In genomic region chr17:74195943-74196342, GRCm38 (mm10) we compare ENCODE assay signal across 11 mouse cellular contexts.
DNase-seq lines count a peak whose midpoint lies in the region; ATAC-seq and TF ChIP-seq lines count a peak whose summit lies in the region.
"Had no signal": no experiment of that assay in that cellular context is flagged by ENCODE, and none has a peak within 500 bp of the region (broad histone marks: within the 10 kb centered on the region; RNA-seq: fewer than 3 reads in every experiment).

No protein-coding gene starts in this region.

- WGBS in midbrain, embryonic 14.5 days = 54% methylated on average over 2 of the region's 2 CpGs
- WGBS in midbrain, embryonic 11.5 days = 63% methylated on average over 2 of the region's 2 CpGs
- WGBS in heart, embryonic 15.5 days = 26% methylated on average over 2 of the region's 2 CpGs

- peak overlapping the region; percentile 82 for H3K27ac ChIP-seq in gastrocnemius, adult 2 months
- H3K27ac ChIP-seq in midbrain, embryonic 14.5 days (replicated peaks; ENCODE audit: low read depth, low read length) = no peak overlapping the region
- H3K27ac ChIP-seq in midbrain, embryonic 11.5 days (ENCODE audit: low read depth, low read length) = no peak overlapping the region
- peak overlapping the region; percentile 70 for H3K27ac ChIP-seq in heart, embryonic 15.5 days
- H3K27ac ChIP-seq: midbrain, embryonic 10.5 days had no signal

- TF ChIP-seq CTCF in gastrocnemius, adult 2 months (IDR thresholded peaks at IDR 0.05) = no peak

- DNase-seq in gastrocnemius, adult 2 months = peak; percentile 35
- no peak for DNase-seq in gastrocnemius, postnatal 4 days (ENCODE audit: low spot score in 2 of 2)
- DNase-seq in midbrain, embryonic 14.5 days = peak; percentile 34
- no peak for DNase-seq in midbrain, embryonic 11.5 days (ENCODE audit: low spot score, missing footprints)
- peak; percentile 40 for DNase-seq in retina, embryonic 14.5 days (ENCODE audit: low spot score)
- no peak for DNase-seq in adrenal gland, postnatal 10 days
- no peak for DNase-seq in thymus, postnatal 25 days
- DNase-seq: cerebellum, adult 18-20 months; right cerebral cortex, postnatal 14 days had no signal

- H3K4me1 ChIP-seq in midbrain, embryonic 14.5 days (ENCODE audit: control insufficient read depth, insufficient read depth, low read length) = no peaks in the 10 kb centered on the region
- no peaks in the 10 kb centered on the region for H3K4me1 ChIP-seq in midbrain, embryonic 11.5 days (ENCODE audit: control insufficient read depth, insufficient read depth, low read length)
- peaks cover 7% of the 10 kb centered on the region for H3K4me1 ChIP-seq in heart, embryonic 15.5 days (replicated peaks)
- H3K4me1 ChIP-seq: midbrain, embryonic 10.5 days had no signal

- H3K9me3 ChIP-seq in midbrain, embryonic 14.5 days (ENCODE audit: control insufficient read depth, low read length) = no peaks in the 10 kb centered on the region
- H3K9me3 ChIP-seq in midbrain, embryonic 11.5 days (ENCODE audit: control insufficient read depth, low read length) = no peaks in the 10 kb centered on the region
- H3K9me3 ChIP-seq in heart, embryonic 15.5 days (replicated peaks) = no peaks in the 10 kb centered on the region
- H3K9me3 ChIP-seq: midbrain, embryonic 10.5 days had no signal

- no peaks in the 10 kb centered on the region for H3K36me3 ChIP-seq in midbrain, embryonic 14.5 days (ENCODE audit: control insufficient read depth, insufficient read depth, low read length)
- no peaks in the 10 kb centered on the region for H3K36me3 ChIP-seq in midbrain, embryonic 11.5 days (ENCODE audit: control insufficient read depth, insufficient read depth, low read length)
- H3K36me3 ChIP-seq in heart, embryonic 15.5 days = peaks cover 2% of the 10 kb centered on the region; the same call in 1 of the 2 replicates

- intact Hi-C loops in gastrocnemius, adult 2 months (cut with DNase I) = loop anchor here (5.0 to 10.0 kb wide), 2 partner anchors 96 to 171 kb away; no protein-coding TSS in a partner anchor

- no peak for ATAC-seq in midbrain, embryonic 14.5 days (ENCODE audit: low FRiP score, low TSS enrichment)
- ATAC-seq in midbrain, embryonic 11.5 days (ENCODE audit: low FRiP score) = no peak
- peak; percentile 66; the same call in 1 of the 2 replicates for ATAC-seq in heart, embryonic 15.5 days (replicated peaks; ENCODE audit: insufficient number of reproducible peaks, insufficient read depth, low FRiP score, low read depth)

- no peak overlapping the region for H3K4me2 ChIP-seq in midbrain, embryonic 14.5 days (ENCODE audit: low read length)
- no peak overlapping the region for H3K4me2 ChIP-seq in midbrain, embryonic 11.5 days
- peak overlapping the region; percentile 18; the same call in 1 of the 2 replicates for H3K4me2 ChIP-seq in heart, embryonic 15.5 days

- peak overlapping the region; percentile 36; the same call in 1 of the 2 replicates for H3K4me3 ChIP-seq in gastrocnemius, adult 2 months
- no peak overlapping the region for H3K4me3 ChIP-seq in midbrain, embryonic 14.5 days (replicated peaks; ENCODE audit: low read depth, low read length)
- no peak overlapping the region for H3K4me3 ChIP-seq in midbrain, embryonic 11.5 days (ENCODE audit: low read depth, low read length)
- no peak overlapping the region for H3K4me3 ChIP-seq in heart, embryonic 15.5 days
- H3K4me3 ChIP-seq: midbrain, embryonic 10.5 days had no signal

- H3K27me3 ChIP-seq in midbrain, embryonic 14.5 days (ENCODE audit: control insufficient read depth, insufficient read depth, low read length) = no peaks in the 10 kb centered on the region
- no peaks in the 10 kb centered on the region for H3K27me3 ChIP-seq in midbrain, embryonic 11.5 days (ENCODE audit: control insufficient read depth, insufficient read depth, low read length)
- no peaks in the 10 kb centered on the region for H3K27me3 ChIP-seq in heart, embryonic 15.5 days

- no peak overlapping the region for H3K9ac ChIP-seq in midbrain, embryonic 14.5 days (replicated peaks; ENCODE audit: low read length)
- H3K9ac ChIP-seq in midbrain, embryonic 11.5 days (ENCODE audit: low read length) = no peak overlapping the region
- no peak overlapping the region for H3K9ac ChIP-seq in heart, embryonic 15.5 days

Comparison
In these comparisons a context has a peak if more than half of its experiments do, and no peak if none do; other contexts are left out.
1. DNase-seq: peak in gastrocnemius, adult 2 months (single experiment), midbrain, embryonic 14.5 days (single experiment) and retina, embryonic 14.5 days (single experiment); none in gastrocnemius, postnatal 4 days (0 of 2), midbrain, embryonic 11.5 days (single experiment), adrenal gland, postnatal 10 days (single experiment) and thymus, postnatal 25 days (single experiment).
2. H3K27ac ChIP-seq: peak in gastrocnemius, adult 2 months (single experiment) and heart, embryonic 15.5 days (single experiment); none in midbrain, embryonic 14.5 days (single experiment) and midbrain, embryonic 11.5 days (single experiment).